Mouse (Mus musculus) liver, postnatal 0 days (tissue): ENCODE measurements around the gene Hmgb2. TPM values are rescaled to one million over a fixed set of nuclear protein-coding genes. Genes with fewer than 3 reads are reported as not detected.

ENCODE experiments used
- ATAC-seq: fragments of 200-750 bp; cut with Nextera tagmentation; 2 replicates; pipeline ENCODE4 v1.8.0; 2017; ENCODE audit warnings: mild to moderate bottlenecking, moderate library complexity
- DNase-seq: peaks from one replicate; pipeline ENCODE4 v3.0.0-alpha.2; 2016
- H3K27ac ChIP-seq: fragments of 300-500 bp; sonication (generic); 2 replicates; pipeline ENCODE4 v1.5.1; 2014; ENCODE audit warnings: antibody characterized with exemption, moderate library complexity, mild to moderate bottlenecking, low read depth
- H3K27me3 ChIP-seq: fragments of 300-500 bp; sonication (generic); 2 replicates; pipeline ENCODE4 v1.6.1; 2014; ENCODE audit warnings: low read length, control low read depth, mixed read lengths; ENCODE audit not compliant: insufficient read depth
- H3K36me3 ChIP-seq: fragments of 300-500 bp; sonication (generic); replicated peaks from 2 replicates; pipeline ENCODE4 v1.6.1; 2014; ENCODE audit warnings: mild to moderate bottlenecking, control low read depth, low read length, moderate library complexity, mixed read lengths; ENCODE audit not compliant: insufficient read depth
- H3K4me1 ChIP-seq: fragments of 300-500 bp; sonication (generic); 2 replicates; pipeline ENCODE4 v1.6.1; 2014; ENCODE audit warnings: antibody characterized with exemption, mild to moderate bottlenecking, control low read depth; ENCODE audit not compliant: insufficient read depth
- H3K4me2 ChIP-seq: fragments of 300-500 bp; sonication (generic); 2 replicates; pipeline ENCODE4 v1.6.1; 2014; ENCODE audit warnings: low read depth, mild to moderate bottlenecking, low read length, moderate library complexity, mixed read lengths
- H3K4me3 ChIP-seq: fragments of 300-500 bp; sonication (generic); 2 replicates; pipeline ENCODE4 v1.5.1; 2014; ENCODE audit warnings: low read depth, low read length
- H3K9ac ChIP-seq: fragments of 300-500 bp; sonication (generic); replicated peaks from 2 replicates; pipeline ENCODE4 v1.6.1; 2014; ENCODE audit warnings: mild to moderate bottlenecking, moderate library complexity
- H3K9me3 ChIP-seq: fragments of 300-500 bp; sonication (generic); 2 replicates; pipeline ENCODE4 v1.6.1; 2016; ENCODE audit warnings: mild to moderate bottlenecking, control low read depth, low read length, mixed read lengths
- CTCF ChIP-seq: sonication (generic); IDR thresholded peaks from 2 replicates; pipeline ENCODE4 v1.5.1; 2016; ENCODE audit warnings: antibody characterized with exemption, low read depth
- EP300 ChIP-seq: IDR thresholded peaks from 2 replicates; pipeline ENCODE4 v1.6.1; 2016; ENCODE audit warnings: antibody characterized with exemption, low read depth, mild to moderate bottlenecking
- WGBS: fragments of 180-500 bp; shearing (Covaris S2); extraction: QIAGEN DNeasy Blood & Tissue Kit; methylation state at CpG from one replicate; pipeline ENCODE4 v1.1.7; 2014; ENCODE audit not compliant: insufficient replicate concordance; 5-methylcytosine and 5-hydroxymethylcytosine counted together
- polyA plus RNA-seq: library from polyadenylated mRNA; unstranded; fragments of >200 nt; fragmentation: Nextera tagmentation; extraction: Ambion mirVana; gene quantifications from 2 replicates; pipeline ENCODE4 v1.2.1, GENCODE M21; 2015

Gene Hmgb2
- polyA plus RNA-seq, 1 experiment from 2014 or later: 339 TPM

GRCm38 (mm10) chr8:57546401-57546800 is 34.7 kb downstream of the Hmgb2 start:
- H3K27ac ChIP-seq: no peak overlapping the region
- TF ChIP-seq CTCF (no peak), EP300 (no peak)
- no peak for DNase-seq
- H3K4me1 ChIP-seq: no peaks in the 10 kb centered on the region
- 78% methylated on average over 3 of the region's 3 CpGs for WGBS
- H3K4me2 ChIP-seq: no peak overlapping the region
- no peaks in the 10 kb centered on the region for H3K9me3 ChIP-seq
- H3K9ac ChIP-seq: no peak overlapping the region
- H3K4me3 ChIP-seq: no peak overlapping the region
- H3K36me3 ChIP-seq: no peaks in the 10 kb centered on the region
- ATAC-seq: no peak
- no peaks in the 10 kb centered on the region for H3K27me3 ChIP-seq

GRCm38 (mm10) chr8:57546834-57547233 is 35.1 kb downstream of the Hmgb2 start:
- Histone ChIP-seq H3K9me3 (no peaks in the 10 kb centered on the region), H3K4me2 (no peak overlapping the region), H3K9ac (no peak overlapping the region), H3K4me1 (no peaks in the 10 kb centered on the region), H3K4me3 (no peak overlapping the region), H3K27me3 (no peaks in the 10 kb centered on the region), H3K27ac (no peak overlapping the region), H3K36me3 (no peaks in the 10 kb centered on the region)
- no peak for ATAC-seq
- WGBS: 71% methylated on average over 3 of the region's 3 CpGs
- DNase-seq: no peak
- no peak for TF ChIP-seq EP300
- TF ChIP-seq CTCF: no peak

- H3K4me2 ChIP-seq: no peak overlapping the region
Measured at GRCm38 (mm10) chr8:57547581-57547980, 35.9 kb downstream of the Hmgb2 start.

GRCm38 (mm10) chr8:57552102-57553032 is 40.7 kb downstream of the Hmgb2 start:
- H3K27me3 ChIP-seq: no peaks in the 10 kb centered on the region
- no peaks in the 10 kb centered on the region for H3K4me1 ChIP-seq
- ATAC-seq (no peak), DNase-seq (no peak)
- no peak overlapping the region for H3K9ac ChIP-seq
- H3K4me2 ChIP-seq: no peak overlapping the region
- TF ChIP-seq EP300: no peak
- no peak for TF ChIP-seq CTCF
- H3K9me3 ChIP-seq: no peaks in the 10 kb centered on the region
- H3K4me3 ChIP-seq: no peak overlapping the region
- H3K36me3 ChIP-seq: no peaks in the 10 kb centered on the region
- H3K27ac ChIP-seq: no peak overlapping the region
- 82% methylated on average over 14 of the region's 14 CpGs for WGBS

More at GRCm38 (mm10) chr8:57547581-57547980, 35.9 kb downstream of the Hmgb2 start:
- ATAC-seq (no peak), DNase-seq (no peak)
- no peak overlapping the region for H3K4me3 ChIP-seq
- H3K36me3 ChIP-seq: no peaks in the 10 kb centered on the region
- H3K4me1 ChIP-seq: no peaks in the 10 kb centered on the region
- WGBS: 87% methylated on average over 12 of the region's 12 CpGs
- no peak overlapping the region for H3K27ac ChIP-seq
- H3K9ac ChIP-seq: no peak overlapping the region
- H3K9me3 ChIP-seq: no peaks in the 10 kb centered on the region
- no peaks in the 10 kb centered on the region for H3K27me3 ChIP-seq
- TF ChIP-seq CTCF: no peak
- TF ChIP-seq EP300: no peak

- ATAC-seq: no peak
- Histone ChIP-seq H3K4me1 (no peaks in the 10 kb centered on the region), H3K36me3 (no peaks in the 10 kb centered on the region), H3K9ac (no peak overlapping the region), H3K27ac (no peak overlapping the region), H3K4me3 (no peak overlapping the region), H3K9me3 (no peaks in the 10 kb centered on the region), H3K27me3 (no peaks in the 10 kb centered on the region), H3K4me2 (no peak overlapping the region)
- no peak for TF ChIP-seq EP300
- TF ChIP-seq CTCF: no peak
- DNase-seq: no peak
- WGBS: 80% methylated on average over 9 of the region's 9 CpGs
Measured at GRCm38 (mm10) chr8:57560926-57561325, 49.2 kb downstream of the Hmgb2 start.

GRCm38 (mm10) chr8:57562741-57563140 is 51.0 kb downstream of the Hmgb2 start:
- Histone ChIP-seq H3K36me3 (no peaks in the 10 kb centered on the region), H3K9me3 (no peaks in the 10 kb centered on the region), H3K4me2 (no peak overlapping the region), H3K4me1 (no peaks in the 10 kb centered on the region), H3K9ac (no peak overlapping the region), H3K27me3 (no peaks in the 10 kb centered on the region), H3K27ac (no peak overlapping the region), H3K4me3 (no peak overlapping the region)
- DNase-seq: no peak
- 81% methylated on average over 3 of the region's 3 CpGs for WGBS
- no peak for ATAC-seq
- TF ChIP-seq CTCF (no peak), EP300 (no peak)
